Mouse (Mus musculus): ENCODE results near the gene Myoz1.

Gene Myoz1

DNA sequence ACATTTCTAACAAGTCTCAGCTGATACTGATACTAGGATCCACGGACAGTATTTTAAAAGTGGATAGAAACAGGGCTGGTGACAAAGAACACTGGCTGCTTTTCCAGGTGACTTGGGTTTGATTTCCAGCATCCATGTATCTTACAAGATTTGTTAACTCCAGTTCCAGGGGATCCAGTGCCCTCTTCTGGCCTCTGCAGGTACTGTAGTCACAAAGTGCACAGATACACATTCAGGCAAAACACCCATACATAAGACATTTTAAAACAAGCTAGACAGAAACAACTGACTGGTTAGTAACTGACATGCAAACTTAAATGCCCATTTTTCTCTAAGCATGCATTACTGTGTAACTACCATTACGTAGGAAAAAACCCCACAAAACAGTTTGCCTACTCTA is 16.6 kb upstream of the Myoz1 start:
- in situ Hi-C loops (cut with MboI), result no loop called here

DNA sequence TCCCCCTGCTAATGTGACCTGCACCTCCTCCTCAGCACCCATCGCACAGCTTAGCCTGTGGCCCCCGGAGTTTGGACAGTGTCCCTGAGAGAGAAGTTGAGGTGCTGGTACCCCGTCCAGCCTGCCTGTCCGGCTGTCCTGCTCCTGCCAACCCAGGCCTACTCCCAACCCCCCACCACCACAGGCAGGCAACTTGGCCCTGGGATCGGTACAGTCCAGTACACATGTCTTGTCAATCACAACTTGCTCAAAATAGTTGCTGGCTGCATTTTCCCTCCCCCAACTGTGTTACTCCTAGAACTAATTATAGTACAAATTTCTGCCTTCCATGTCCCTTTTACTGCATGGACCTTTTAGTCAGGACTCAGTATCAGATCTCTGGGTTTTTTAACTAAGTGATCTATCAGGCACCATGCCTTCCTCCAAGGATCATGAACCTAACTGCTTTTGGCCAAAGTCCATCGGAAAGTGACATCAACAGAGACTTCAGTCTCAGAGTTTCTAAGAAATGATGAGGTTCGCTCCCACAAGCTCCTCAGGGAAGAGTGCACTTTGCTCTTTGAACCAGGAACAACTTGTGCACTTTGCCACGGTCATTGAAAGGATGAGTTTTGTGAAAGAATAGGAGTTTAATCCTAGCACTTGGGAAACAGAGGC is 11.9 kb upstream of the Myoz1 start, which contains the start of gene Synpo2l:
Synpo2l (minus strand) TSS at position 201 of the 657 bp plus-strand sequence.
- in situ Hi-C loops (cut with MboI), result no loop called here

DNA sequence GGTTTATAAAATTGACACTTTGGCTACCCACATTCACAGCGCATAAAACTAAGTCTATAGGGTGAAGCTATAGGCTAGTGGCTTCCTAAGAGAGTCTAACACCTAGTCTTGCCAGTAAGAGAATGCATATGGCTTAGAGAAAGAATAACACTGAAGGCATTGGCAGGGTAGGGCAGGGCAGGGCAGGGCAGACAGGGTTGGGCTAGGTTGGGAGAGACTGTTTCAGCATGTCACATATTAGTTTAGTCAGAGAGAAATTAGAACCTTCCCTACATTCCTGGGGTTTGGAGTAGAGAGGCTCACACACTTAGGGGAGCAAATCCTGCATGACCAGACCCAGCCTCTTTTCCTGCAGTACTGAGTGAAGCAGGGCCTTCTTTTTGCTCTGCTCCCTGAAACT is 11.1 kb upstream of the Myoz1 start:
- in situ Hi-C loops (cut with MboI), result no loop called here

- in situ Hi-C loops (cut with MboI), result no loop called here
Observed at GRCm38 (mm10) chr14:20664436-20664835, 8.1 kb upstream of the Myoz1 start.

DNA sequence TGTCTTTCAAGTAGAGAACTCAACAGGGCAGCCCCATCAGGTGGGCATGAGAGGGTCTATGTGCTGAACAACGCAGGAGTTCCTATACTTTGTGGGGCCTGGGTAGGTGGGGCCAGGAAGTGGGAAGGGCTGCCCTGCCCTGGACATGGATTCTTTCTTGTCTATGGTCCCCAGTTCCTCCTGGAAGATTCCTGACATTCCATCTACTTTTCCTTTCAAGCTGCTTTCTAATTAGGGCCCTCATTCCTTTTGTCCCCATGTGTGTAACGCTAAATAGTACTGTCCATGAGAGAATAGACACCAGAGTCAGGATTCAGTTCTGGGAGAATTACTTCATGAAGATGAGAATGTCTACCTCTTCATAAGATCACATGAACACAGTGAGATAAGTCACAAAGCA is 7.3 kb upstream of the Myoz1 start:
- in situ Hi-C loops (cut with MboI), result no loop called here

DNA sequence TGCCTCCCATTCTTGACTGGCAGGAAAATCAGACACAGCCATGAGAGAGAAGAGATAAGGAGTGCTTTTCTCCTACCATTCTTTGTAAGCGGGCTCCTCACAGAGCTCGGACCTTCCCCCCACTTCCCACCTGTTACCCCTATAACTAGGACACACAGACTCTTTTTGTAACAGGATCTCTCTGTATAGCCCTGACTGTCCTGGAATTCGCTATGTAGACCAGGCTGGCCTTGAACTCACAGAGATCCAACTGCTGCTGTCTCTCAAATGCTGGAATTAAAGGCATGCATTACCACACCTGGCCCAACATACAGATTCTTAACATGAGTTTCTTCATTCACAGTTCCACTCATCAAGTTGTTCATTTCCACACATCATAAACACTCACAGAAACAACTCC is 6.4 kb upstream of the Myoz1 start:
- in situ Hi-C loops (cut with MboI), result no loop called here

GRCm38 (mm10) chr14:20661661-20662331 is 5.5 kb upstream of the Myoz1 start:
- in situ Hi-C loops (cut with MboI), result no loop called here

DNA sequence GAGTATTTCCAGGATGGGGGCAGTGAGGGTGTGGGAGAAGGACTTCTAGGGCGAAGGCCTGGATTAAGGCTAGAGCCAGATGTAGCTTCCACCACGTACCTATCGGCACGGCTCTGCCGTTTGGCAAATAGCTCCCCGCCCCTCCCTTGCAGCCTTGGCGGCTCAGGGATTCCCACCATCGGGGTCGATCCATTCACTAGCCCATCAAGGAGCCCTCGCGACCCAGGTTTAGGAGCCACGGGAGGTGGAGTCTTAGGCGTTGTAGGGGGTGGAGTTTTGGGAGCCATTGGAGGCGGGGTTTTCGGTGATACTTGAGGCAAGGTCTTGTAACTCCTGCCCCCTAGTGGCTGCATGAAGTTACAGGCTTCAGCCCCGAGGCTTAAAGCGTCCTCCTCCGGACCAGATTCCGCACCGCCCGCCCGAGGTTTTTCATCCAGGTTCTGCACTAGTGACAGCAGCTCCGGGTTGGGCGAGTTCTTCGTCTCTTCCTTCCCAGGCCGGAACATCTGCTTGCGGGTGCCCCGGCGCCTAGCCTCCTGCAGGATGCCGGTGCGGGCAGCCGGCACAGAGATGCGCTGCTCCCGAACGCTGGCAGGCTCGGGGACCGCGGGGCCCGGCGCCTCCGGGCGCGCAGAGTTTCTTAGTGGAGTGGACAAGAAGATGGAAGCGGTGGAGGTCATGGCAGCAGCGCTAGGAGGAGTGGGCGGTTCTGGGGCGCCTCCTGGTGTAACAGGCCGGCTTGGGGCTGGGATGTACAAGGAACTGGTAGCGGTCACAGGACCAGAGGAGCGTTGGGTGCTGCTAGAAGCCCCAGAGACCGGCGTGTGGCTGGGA is 4.7 kb upstream of the Myoz1 start:
- in situ Hi-C loops (cut with MboI), result no loop called here

GRCm38 (mm10) chr14:20659687-20660086 is 3.3 kb upstream of the Myoz1 start:
- in situ Hi-C loops (cut with MboI), result loop anchor here (5.0 kb wide), 1 partner anchor 82 kb away; no protein-coding TSS in a partner anchor

DNA sequence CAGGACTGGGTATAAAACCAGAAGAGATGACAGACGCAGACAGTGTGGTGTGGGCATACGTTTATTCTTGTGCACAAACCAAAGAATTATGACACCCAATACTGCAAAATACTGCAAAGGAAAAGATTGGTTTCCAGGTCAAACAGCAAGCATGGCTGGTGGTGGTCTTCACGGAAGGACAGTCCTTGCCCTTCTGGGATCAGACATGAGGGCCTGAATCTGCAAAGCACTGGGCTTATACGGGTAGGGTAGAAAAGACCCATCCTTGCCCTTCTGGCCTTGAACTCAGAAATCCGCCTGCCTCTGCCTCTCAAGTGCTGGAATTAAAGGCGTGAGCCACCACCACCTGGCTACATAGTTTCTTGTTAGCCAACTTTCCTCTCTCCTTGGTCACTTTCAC is 2.6 kb upstream of the Myoz1 start:
- in situ Hi-C loops (cut with MboI), result loop anchor here (5.0 kb wide), 1 partner anchor 82 kb away; no protein-coding TSS in a partner anchor

DNA sequence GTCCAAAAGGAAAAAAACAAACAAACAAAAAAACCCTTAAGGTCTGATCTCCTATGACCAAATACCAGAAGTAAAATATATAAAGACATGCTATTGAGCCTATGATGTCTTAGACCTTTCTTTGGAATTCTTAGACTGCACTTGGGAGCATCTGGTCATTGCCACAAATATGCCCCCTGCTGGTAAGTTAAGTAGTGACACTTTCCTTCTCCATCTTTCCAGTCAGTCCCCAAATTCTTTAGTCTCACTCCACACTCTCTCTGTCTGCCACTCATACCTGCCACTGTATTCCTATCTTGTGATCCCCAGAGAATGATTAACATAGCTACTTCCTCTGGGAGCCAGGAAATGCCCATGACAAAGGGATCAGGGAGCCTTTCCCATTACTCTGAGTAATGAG is 2.0 kb upstream of the Myoz1 start:
- in situ Hi-C loops (cut with MboI), result loop anchor here (5.0 kb wide), 1 partner anchor 81 kb away; no protein-coding TSS in a partner anchor

DNA sequence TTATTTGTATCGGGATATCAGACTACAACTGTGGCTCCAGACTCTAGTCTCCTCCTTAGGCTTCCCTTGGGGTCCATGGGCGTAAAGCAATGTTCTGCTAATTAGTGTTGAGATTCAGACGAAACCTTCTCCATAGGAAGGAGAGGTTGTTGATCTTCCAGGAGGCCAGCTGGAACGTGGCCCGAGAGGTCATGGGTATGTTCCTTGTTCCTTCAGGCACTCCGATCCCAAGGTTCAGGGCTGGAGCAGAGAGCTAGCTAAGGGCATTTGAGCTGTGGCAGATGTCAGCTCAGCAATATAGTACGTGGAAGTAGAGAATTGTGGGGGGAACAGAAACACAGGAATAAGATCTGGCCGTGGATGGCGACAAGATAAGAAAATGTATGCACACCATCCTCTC is 609 bp downstream of the Myoz1 start:
- in situ Hi-C loops (cut with MboI), result loop anchor here (5.0 kb wide), 1 partner anchor 78 kb away; no protein-coding TSS in a partner anchor

DNA sequence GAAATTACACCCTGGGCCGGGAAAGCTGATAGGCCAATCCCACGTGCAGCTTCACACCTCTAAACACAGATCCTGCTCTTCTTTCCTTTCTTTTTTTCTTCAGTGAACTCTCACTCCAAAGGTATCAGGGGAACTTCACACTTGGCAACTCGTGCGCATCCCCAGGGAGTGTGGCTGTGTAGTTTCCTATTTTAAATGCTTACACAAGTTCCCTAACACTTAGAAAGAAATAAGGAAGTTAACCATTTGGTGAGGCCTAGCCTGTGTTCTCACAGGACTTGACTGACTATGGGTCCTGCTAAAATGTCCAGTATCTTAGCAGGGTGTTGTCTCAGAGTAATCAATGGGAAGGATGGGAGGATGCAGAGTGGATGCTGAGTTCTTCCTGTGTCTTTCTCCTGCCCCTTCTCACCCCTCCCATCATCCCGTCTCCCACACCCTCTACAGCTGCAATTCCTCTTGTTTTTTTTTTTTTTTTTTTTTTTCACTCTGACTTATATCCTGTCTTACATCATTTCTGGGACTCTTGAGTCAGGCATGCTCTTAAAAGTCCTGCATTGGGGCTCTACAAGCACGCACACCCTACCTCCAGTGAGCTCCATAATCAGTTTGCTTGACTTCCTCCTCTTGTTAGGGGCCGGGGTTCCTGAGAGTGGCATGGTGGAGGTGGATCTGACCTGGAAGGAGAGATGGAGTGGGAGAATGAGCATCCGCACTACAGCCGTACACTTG is 1.5 kb downstream of the Myoz1 start:
- in situ Hi-C loops (cut with MboI), result loop anchor here (5.0 kb wide), 1 partner anchor 78 kb away; no protein-coding TSS in a partner anchor

- in situ Hi-C loops (cut with MboI), result no loop called here
Observed at GRCm38 (mm10) chr14:20651722-20652256, 4.6 kb downstream of the Myoz1 start.

- in situ Hi-C loops (cut with MboI), result no loop called here
Observed at GRCm38 (mm10) chr14:20651000-20651399, 5.3 kb downstream of the Myoz1 start.

GRCm38 (mm10) chr14:20646381-20646780 is 10.0 kb downstream of the Myoz1 start:
- in situ Hi-C loops (cut with MboI), result no loop called here

DNA sequence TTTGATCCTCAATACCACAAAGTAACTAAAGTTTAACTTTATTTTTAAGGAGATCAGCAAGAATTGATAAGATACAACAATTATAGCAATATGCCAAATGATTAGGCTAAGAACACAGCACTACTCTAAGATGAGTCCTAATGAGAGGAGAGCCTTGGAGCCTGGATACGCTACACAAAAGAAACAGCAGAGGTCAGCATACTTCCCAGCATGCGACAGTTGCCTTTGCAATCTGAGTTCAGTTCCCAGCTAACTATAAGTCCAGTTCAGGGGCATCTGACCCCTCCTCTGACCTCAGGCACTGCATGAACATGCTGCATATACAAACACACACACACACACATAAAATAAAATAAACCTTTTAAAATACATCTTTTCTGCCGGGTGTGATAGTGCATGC is 10.8 kb downstream of the Myoz1 start:
- in situ Hi-C loops (cut with MboI), result no loop called here

DNA sequence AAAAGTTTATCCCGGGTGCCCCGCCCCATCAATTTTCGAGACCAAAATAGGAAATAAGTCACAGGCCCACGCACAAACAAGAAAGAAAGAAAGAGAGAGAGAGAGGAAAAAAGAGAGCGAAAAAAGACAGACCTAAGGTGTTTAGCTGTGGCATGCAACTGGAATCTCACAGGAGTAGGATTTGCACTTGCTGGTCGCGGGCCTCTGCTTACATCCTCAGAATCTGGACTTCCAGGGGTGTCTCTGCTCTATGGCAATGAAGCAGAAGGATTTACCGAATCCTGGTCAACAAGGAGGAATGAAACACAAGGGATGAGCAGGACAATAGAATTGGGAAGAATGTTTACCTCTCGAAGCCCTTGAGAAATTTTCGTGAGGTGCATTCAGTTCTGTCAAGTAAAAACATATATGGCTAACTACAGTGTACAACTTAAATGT is 14.9 kb downstream of the Myoz1 start:
- in situ Hi-C loops (cut with MboI), result no loop called here

- in situ Hi-C loops (cut with MboI), result no loop called here
Observed at GRCm38 (mm10) chr14:20640644-20641437, 15.5 kb downstream of the Myoz1 start, which contains the start of gene Usp54. TSS of gene Usp54 (minus strand) at chr14:20641063.

GRCm38 (mm10) chr14:20639918-20640619 is 16.3 kb downstream of the Myoz1 start:
- in situ Hi-C loops (cut with MboI), result no loop called here

All from mature B cell (primary cell).